Mouse (Mus musculus) intestine, embryonic 15.5 days (tissue): ENCODE measurements at regions not wholly inside any gene's neighbourhood (a gene's known extent, or its start where the extent isn't known, plus 50 kb on each side); places are given as distances from the start of the nearest gene placed in this dataset.

Experiments
- ATAC-seq: fragments of 200-750 bp; cut with Nextera tagmentation; 2 replicates; pipeline ENCODE4 v1.8.0; 2017; ENCODE audit warnings: moderate TSS enrichment, moderate library complexity
- H3K27ac ChIP-seq: fragments of 300-500 bp; sonication (generic); 2 replicates; pipeline ENCODE4 v1.5.1; 2015; ENCODE audit warnings: mild to moderate bottlenecking, inconsistent platforms
- H3K27me3 ChIP-seq: fragments of 300-500 bp; sonication (generic); replicated peaks from 2 replicates; pipeline ENCODE4 v1.6.1; 2015; ENCODE audit warnings: inconsistent platforms
- H3K36me3 ChIP-seq: fragments of 300-500 bp; sonication (generic); 2 replicates; pipeline ENCODE4 v1.6.1; 2015; ENCODE audit warnings: inconsistent platforms
- H3K4me1 ChIP-seq: fragments of 300-500 bp; sonication (generic); replicated peaks from 2 replicates; pipeline ENCODE4 v1.6.1; 2015; ENCODE audit warnings: inconsistent platforms
- H3K4me2 ChIP-seq: fragments of 300-500 bp; sonication (generic); replicated peaks from 2 replicates; pipeline ENCODE4 v1.6.1; 2015; ENCODE audit warnings: mild to moderate bottlenecking, inconsistent platforms
- H3K4me3 ChIP-seq: fragments of 300-500 bp; sonication (generic); replicated peaks from 2 replicates; pipeline ENCODE4 v1.5.1; 2015; ENCODE audit warnings: inconsistent platforms
- H3K9ac ChIP-seq: fragments of 300-500 bp; sonication (generic); 2 replicates; pipeline ENCODE4 v1.6.1; 2015; ENCODE audit warnings: inconsistent platforms
- H3K9me3 ChIP-seq: fragments of 300-500 bp; sonication (generic); 2 replicates; pipeline ENCODE4 v1.6.1; 2016; ENCODE audit warnings: inconsistent platforms
- WGBS: fragments of 180-500 bp; shearing (Covaris S2); methylation state at CpG from one replicate; pipeline ENCODE4 v1.1.7; 2015; 5-methylcytosine and 5-hydroxymethylcytosine counted together

DNA sequence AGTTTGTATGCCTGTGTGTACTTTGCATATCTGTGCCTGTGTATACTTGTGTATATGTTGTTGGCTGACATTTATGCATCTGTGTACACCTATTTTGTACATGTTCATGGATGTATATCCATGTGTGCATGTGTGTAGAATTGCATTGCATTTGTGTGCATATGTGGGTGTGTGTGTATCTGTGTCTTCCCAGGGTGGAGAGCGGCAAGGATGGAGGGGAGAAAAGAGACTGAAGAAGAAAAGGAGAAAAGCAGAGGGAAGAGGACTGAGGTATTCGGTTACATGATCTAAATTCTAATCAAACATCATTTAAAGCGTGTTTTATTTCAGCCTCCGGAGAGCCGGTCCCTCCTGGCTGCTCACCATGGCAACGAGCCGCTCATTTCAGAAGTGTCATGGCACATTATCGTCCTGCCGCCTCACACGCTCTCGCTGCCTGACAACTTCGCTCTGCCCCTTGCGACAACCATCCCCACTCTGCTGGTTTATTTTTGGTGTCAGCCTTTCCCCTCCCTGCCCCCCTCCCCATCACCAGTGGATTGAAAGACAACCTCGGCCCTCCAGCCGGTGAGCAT is 58.6 kb downstream of the Mrm1 start:
- H3K27ac ChIP-seq = no peak overlapping the region
- no peak for ATAC-seq
- no peak overlapping the region for H3K4me2 ChIP-seq
- H3K27me3 ChIP-seq = peaks cover 3% of the 10 kb centered on the region; the same call in 1 of the 2 replicates
- no peak overlapping the region for H3K9ac ChIP-seq
- no peaks in the 10 kb centered on the region for H3K9me3 ChIP-seq
- no peak overlapping the region for H3K4me3 ChIP-seq
- H3K36me3 ChIP-seq = no peaks in the 10 kb centered on the region
- H3K4me1 ChIP-seq = peaks cover 13% of the 10 kb centered on the region
- WGBS = 23% methylated on average over 15 of the region's 15 CpGs

DNA sequence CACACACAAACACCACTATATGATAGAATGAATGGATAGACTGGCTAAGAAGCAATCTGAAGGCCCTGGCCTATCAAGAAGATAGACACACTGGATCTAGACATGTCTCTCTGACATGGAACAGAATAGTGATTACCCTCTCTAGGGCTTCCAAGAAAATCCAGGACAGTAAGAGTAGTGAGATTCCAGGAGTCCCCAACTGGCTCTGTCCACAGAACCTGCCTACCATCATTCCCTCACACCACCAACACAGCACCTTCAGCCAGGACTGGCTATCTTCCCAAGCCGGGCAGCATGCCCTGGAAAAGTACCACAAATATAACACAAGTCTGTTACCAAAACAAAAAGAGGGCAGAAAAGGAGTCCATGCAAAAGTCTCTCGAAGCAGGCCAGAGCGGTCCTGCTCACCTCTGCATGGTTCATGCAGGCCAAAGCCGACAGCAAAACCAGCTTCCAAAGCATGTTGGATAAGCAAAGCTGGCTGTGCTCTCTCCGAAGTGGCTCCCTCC is 59.8 kb downstream of the Mrm1 start:
- H3K4me1 ChIP-seq = peaks cover 8% of the 10 kb centered on the region
- ATAC-seq = no peak
- no peak overlapping the region for H3K4me3 ChIP-seq
- WGBS = 87% methylated on average over 5 of the region's 5 CpGs
- H3K9ac ChIP-seq = no peak overlapping the region
- no peak overlapping the region for H3K4me2 ChIP-seq
- no peak overlapping the region for H3K27ac ChIP-seq
- H3K36me3 ChIP-seq = no peaks in the 10 kb centered on the region
- H3K27me3 ChIP-seq = peaks cover 2% of the 10 kb centered on the region; the same call in 1 of the 2 replicates
- H3K9me3 ChIP-seq = no peaks in the 10 kb centered on the region

DNA sequence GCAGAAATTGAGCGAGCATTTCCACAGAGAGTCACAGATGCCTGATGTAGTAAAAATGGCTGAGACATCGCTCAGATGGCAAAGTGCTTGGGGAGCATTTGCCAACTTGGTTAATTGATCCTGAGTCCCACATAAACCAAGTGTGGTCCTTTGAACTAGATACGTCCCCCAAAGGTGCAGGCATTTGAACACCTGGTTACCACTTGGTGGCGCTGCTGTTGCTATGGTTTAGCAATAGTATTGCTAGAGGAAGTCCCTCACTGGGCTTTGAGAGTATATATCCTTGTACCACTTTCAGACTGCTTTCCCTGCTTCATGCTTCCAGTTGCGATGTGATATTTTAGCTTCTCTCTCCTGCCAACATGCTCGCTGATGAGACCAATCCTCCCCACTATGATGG is 67.3 kb downstream of the Mrm1 start:
- H3K36me3 ChIP-seq = no peaks in the 10 kb centered on the region
- no peaks in the 10 kb centered on the region for H3K4me1 ChIP-seq
- no peak for ATAC-seq
- H3K9me3 ChIP-seq = no peaks in the 10 kb centered on the region
- H3K27me3 ChIP-seq = no peaks in the 10 kb centered on the region
- H3K4me2 ChIP-seq = no peak overlapping the region
- no peak overlapping the region for H3K27ac ChIP-seq
- WGBS = 77% methylated on average over 6 of the region's 6 CpGs
- no peak overlapping the region for H3K9ac ChIP-seq
- no peak overlapping the region for H3K4me3 ChIP-seq

DNA sequence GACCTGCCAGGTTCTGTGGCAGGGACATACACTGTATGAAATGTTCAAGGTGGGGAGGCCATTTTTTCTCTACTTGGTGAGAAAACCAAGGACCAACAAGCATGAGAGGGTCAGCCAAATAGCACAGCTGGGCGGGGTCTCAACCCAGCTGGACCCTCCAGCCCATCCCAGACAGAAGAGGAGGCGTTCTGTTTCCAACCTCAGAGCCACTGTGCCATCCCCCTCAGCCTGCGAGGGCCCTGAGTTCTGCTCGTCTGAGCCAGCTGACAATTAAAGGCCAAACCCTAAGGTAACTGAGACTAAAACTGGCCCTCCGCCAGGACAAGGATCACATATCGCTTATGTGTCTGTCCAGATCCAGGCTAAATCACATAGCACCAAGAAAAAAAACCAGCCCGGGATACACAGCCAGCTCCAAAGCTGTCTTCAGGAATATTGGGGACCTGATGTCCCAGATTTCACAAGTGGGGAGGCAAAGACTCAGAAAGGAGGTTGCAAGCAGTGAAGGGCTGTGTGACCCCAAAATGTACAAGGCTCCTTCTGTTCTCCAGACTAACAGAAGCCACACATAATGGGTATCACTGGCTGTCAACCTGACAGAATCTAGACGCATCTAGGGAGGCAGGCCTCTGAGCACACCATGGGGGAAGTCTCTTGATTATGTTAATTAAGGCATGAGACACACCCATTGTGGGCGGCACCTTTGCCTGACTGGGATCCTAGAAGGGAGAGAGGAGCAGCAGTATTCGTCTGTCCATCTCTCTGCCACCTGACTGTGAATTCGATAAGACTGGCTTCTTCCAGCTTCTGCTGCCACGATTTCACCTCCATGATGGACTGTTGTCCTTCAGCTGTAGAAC is 69.6 kb downstream of the Mrm1 start:
- Histone ChIP-seq H3K4me2 (no peak overlapping the region), H3K4me1 (no peaks in the 10 kb centered on the region), H3K27me3 (no peaks in the 10 kb centered on the region), H3K9ac (no peak overlapping the region), H3K27ac (no peak overlapping the region), H3K4me3 (no peak overlapping the region), H3K36me3 (no peaks in the 10 kb centered on the region), H3K9me3 (no peaks in the 10 kb centered on the region)
- 0 out of 2 replicates have a peak, but pooled peaks have one; percentile 23 for ATAC-seq
- 42% methylated on average over 12 of the region's 12 CpGs for WGBS

DNA sequence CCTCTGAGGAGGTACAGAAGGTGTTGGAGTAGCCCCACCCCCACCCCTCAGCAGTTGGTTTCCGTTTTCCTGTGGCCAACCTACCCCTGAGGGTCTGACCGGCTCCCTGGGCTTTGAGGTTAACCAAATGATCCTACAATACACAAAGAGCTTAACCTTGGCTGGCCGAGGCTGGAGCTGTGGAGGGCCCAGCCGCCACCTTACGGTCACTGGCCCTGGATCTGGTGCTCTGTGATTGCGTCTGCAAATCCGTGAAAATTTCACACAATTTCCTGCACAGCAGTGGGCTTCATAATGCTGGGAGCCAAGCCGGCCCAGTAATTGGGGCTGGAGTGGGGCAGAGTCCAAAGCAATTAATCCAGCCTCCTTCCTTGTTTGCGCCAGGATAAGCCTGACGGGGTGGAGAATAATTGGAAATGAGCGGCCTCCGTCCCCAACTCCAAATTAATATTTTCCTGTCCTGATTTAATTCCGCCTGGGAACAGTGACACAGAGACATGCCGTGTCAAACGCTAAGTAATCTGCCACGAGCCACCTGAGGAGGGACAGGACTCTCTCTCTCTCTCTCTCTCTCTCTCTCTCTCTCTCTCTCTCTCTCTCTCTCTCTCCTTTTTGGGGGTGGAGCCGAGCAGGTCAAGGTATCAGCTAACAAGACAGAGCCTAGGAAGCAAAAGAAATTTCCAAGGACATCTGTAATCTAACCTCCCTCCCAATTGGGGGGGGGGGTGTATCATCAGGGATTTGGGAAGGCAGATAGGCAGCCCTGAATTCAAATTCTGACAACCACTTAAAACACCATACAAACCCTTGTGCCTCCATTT is 80.3 kb downstream of the Mrm1 start:
- ATAC-seq = peak; percentile 91
- Histone ChIP-seq H3K9me3 (no peaks in the 10 kb centered on the region), H3K9ac (no peak overlapping the region), H3K4me2 (peak overlapping the region; percentile 44), H3K36me3 (no peaks in the 10 kb centered on the region), H3K27ac (peak overlapping the region; percentile 68), H3K4me1 (peaks cover 6% of the 10 kb centered on the region; the same call in 1 of the 2 replicates), H3K4me3 (0 out of 2 replicates have a peak overlapping the region, but pooled peaks have one; percentile 5), H3K27me3 (no peaks in the 10 kb centered on the region)
- WGBS = 15% methylated on average over 17 of the region's 17 CpGs

DNA sequence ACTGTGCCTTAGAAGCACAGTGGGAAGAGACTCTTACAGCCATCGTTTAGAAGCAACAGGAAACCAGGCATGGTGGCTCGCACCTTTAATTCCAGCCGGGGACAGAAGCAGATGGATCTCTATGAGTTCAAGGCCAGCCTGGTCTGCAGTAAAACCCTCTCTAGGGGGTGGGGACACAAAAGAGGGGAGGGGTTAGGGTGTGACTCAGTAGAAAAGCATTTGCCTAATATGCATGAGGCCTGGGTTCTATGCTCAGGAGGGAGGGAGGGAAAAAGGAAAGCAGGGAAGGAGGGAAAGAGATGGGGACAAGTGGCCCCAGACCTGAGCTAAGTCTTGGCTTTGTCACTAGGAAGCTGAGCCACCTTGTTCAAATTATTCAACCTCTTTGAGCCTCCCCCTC is 81.2 kb downstream of the Mrm1 start:
- no peak overlapping the region for H3K27ac ChIP-seq
- no peaks in the 10 kb centered on the region for H3K36me3 ChIP-seq
- H3K9ac ChIP-seq = no peak overlapping the region
- H3K4me3 ChIP-seq = no peak overlapping the region
- no peaks in the 10 kb centered on the region for H3K27me3 ChIP-seq
- H3K9me3 ChIP-seq = no peaks in the 10 kb centered on the region
- ATAC-seq = peak; percentile 17; the same call in 1 of the 2 replicates
- 45% methylated on average over 3 of the region's 3 CpGs for WGBS
- no peak overlapping the region for H3K4me2 ChIP-seq
- H3K4me1 ChIP-seq = peaks cover 6% of the 10 kb centered on the region; the same call in 1 of the 2 replicates

DNA sequence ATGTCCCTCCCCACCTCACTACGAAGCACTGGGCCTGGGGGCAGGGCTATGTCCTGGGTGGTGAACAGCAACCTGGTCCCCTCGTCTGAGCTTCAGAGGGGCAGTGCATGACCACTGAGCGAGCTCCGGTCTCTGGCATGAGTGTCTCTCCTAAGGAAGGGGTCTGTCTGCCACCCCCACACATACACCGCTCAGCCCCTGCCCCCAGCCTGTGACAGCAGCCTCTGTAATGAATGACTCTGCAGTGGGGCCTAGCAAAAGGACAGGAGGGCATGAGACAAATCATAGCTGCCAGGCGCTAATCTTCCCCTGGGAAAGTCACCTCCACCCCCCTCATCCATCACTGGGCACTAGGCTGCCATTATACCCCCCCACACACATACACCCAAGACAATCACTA is 87.4 kb downstream of the Mrm1 start:
- H3K27ac ChIP-seq = no peak overlapping the region
- no peak overlapping the region for H3K4me3 ChIP-seq
- ATAC-seq = no peak
- no peaks in the 10 kb centered on the region for H3K4me1 ChIP-seq
- H3K27me3 ChIP-seq = no peaks in the 10 kb centered on the region
- H3K4me2 ChIP-seq = no peak overlapping the region
- H3K9me3 ChIP-seq = no peaks in the 10 kb centered on the region
- no peaks in the 10 kb centered on the region for H3K36me3 ChIP-seq
- 75% methylated on average over 6 of the region's 6 CpGs for WGBS
- no peak overlapping the region for H3K9ac ChIP-seq

DNA sequence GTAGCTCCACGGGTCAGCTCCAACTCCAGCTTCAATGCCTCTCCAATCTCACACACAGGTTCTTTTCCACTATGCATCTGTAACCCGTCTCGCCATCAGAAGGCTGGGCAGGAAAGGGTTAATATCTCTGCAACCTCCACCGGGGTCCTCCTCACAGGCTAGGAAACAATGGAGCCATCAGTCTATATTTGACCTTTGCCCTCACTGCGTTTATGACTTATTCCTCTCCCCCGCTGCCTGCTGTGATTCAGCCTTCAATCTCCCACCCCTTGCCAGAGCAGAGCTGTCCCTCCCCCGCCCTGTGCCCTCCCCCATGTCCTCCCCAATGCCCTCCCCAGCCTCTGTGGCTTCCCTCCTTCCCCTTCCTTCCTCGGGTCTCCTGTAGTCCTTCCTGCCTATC is 89.1 kb downstream of the Mrm1 start:
- H3K36me3 ChIP-seq = no peaks in the 10 kb centered on the region
- H3K4me1 ChIP-seq = no peaks in the 10 kb centered on the region
- no peak overlapping the region for H3K9ac ChIP-seq
- H3K27ac ChIP-seq = no peak overlapping the region
- no peak overlapping the region for H3K4me2 ChIP-seq
- H3K4me3 ChIP-seq = no peak overlapping the region
- no peaks in the 10 kb centered on the region for H3K27me3 ChIP-seq
- no peaks in the 10 kb centered on the region for H3K9me3 ChIP-seq
- ATAC-seq = no peak
- WGBS = 34% methylated on average over 8 of the region's 8 CpGs

DNA sequence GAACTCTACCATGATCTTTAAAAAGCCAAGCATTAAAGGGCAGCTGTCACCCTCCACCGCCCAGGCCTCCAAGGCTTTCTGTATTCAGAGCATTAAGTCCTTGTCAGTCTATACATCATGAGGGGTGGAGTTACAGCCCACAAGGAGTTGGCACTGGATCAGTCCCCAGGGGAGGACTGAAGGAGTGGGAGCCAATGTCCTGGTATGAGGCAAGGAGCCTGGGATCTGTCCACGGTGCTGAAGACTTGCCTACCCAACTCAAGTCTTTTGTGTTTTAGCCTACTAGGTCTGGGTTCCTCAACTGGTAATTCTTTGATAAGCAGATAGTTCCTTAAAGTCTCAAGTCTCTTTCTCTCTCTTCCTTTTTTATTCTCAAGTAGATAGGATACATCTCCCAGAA is 90.1 kb downstream of the Mrm1 start:
- H3K4me2 ChIP-seq = no peak overlapping the region
- WGBS = 15% methylated on average over 2 of the region's 2 CpGs
- H3K9me3 ChIP-seq = no peaks in the 10 kb centered on the region
- H3K27me3 ChIP-seq = no peaks in the 10 kb centered on the region
- H3K4me3 ChIP-seq = no peak overlapping the region
- no peaks in the 10 kb centered on the region for H3K4me1 ChIP-seq
- ATAC-seq = no peak
- no peak overlapping the region for H3K27ac ChIP-seq
- no peak overlapping the region for H3K9ac ChIP-seq
- no peaks in the 10 kb centered on the region for H3K36me3 ChIP-seq

DNA sequence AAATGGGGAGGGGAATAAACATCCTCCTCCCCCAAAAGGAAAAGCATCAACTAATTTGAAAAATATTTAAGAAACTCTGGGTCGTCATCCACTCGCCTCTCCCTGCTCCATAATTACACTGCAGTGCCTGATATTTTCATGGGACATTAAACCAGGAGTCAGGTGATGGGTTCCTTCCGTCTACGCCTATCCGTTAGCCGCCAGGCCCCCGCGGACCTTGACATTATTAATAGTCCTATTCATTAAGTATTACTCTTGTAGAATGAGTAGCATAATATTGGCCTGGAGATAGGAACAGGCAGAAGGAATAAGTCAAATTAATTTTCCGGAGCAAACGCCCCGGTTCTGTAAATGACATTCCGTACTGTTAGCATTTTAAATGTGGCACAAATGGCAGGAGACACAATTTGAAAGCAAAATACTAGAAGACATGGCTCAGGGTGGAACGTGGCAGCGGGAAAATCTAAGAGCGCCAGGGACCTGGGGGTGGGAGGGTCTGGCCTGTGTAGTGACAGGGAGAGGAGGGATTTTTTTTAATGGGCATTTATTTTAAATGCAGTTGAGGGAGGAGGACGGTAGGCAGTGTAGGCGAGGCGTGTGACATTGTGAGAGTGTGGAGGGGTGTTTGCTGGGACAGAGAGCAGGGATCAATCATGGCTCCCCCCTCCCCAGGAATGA is 93.2 kb downstream of the Mrm1 start:
- 0 out of 2 replicates have a peak, but pooled peaks cover 4% of the 10 kb centered on the region for H3K27me3 ChIP-seq
- H3K27ac ChIP-seq = no peak overlapping the region
- 73% methylated on average over 18 of the region's 18 CpGs for WGBS
- H3K9me3 ChIP-seq = no peaks in the 10 kb centered on the region
- H3K4me2 ChIP-seq = no peak overlapping the region
- H3K4me3 ChIP-seq = no peak overlapping the region
- ATAC-seq = no peak
- no peak overlapping the region for H3K9ac ChIP-seq
- no peaks in the 10 kb centered on the region for H3K4me1 ChIP-seq
- H3K36me3 ChIP-seq = no peaks in the 10 kb centered on the region

DNA sequence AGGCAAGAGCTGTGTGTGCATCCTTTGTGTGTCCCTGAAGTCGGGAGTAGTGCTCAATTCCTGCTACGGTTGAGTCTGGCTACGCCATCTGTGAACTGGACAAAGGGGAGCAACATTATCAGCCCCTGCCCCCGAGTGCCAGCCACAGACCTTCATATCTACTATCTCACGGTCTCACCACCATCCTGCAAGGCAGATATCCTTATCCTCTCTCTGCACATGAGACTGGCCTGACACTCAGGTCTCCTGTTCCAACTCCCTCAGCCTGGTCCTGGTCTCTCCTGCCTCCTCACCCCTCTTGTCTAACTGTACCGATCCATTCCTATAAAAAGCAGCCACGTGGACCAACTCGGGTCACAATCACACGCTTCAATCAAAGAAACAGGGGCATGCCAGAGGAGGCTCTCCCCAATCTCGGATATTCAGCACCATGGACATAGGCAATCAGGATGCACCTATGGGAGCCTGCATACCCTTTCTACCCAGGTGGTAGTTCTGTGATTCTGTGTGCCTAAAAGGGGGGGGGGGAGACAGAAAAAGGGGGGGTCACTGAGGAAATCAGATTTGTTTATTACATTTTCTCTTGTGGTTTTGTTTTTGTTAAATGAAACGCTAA is 94.0 kb downstream of the Mrm1 start:
- no peaks in the 10 kb centered on the region for H3K4me1 ChIP-seq
- no peaks in the 10 kb centered on the region for H3K9me3 ChIP-seq
- no peak overlapping the region for H3K27ac ChIP-seq
- no peaks in the 10 kb centered on the region for H3K36me3 ChIP-seq
- no peak for ATAC-seq
- 48% methylated on average over 11 of the region's 11 CpGs for WGBS
- H3K9ac ChIP-seq = no peak overlapping the region
- no peak overlapping the region for H3K4me3 ChIP-seq
- no peak overlapping the region for H3K4me2 ChIP-seq
- 0 out of 2 replicates have a peak, but pooled peaks cover 4% of the 10 kb centered on the region for H3K27me3 ChIP-seq
